Mouse (Mus musculus): ENCODE data around the gene Ddost.

- no peak for TF ChIP-seq MYOG (IDR thresholded peaks at IDR 0.05; ENCODE audit: control insufficient read depth, extremely low read depth, insufficient read length)
- no peak for TF ChIP-seq MAX (IDR thresholded peaks at IDR 0.05)
- no peak for TF ChIP-seq CTCF (IDR thresholded peaks at IDR 0.05; ENCODE audit: control insufficient read depth, insufficient read depth, insufficient read length)
- no peak for TF ChIP-seq USF1 (IDR thresholded peaks at IDR 0.05; ENCODE audit: low read depth)
- no peak for TF ChIP-seq FOSL1 (IDR thresholded peaks at IDR 0.05; ENCODE audit: insufficient read depth, low read length, poor library complexity, severe bottlenecking)
- TF ChIP-seq MYOD1 (IDR thresholded peaks at IDR 0.05; ENCODE audit: control insufficient read depth, insufficient read length, low read depth) = no peak
- no peak for TF ChIP-seq CEBPB (IDR thresholded peaks at IDR 0.05; ENCODE audit: low read depth)
These were observed 48.2 kb downstream of the Ddost start for GRCm38 (mm10) chr4:138352692-138353091.

All from C2C12 (cell line).